Mouse (Mus musculus): ENCODE results near the gene Txlng. TPM values are rescaled to one million over a fixed set of nuclear protein-coding genes. Genes with fewer than 3 reads are reported as not detected.
"Not testable (repeated sequence)": the region's sequence is repeated elsewhere in the genome, so short reads cannot be mapped to it uniquely, and the experiment has no call there.

The Txlng gene
- total and polyA plus RNA-seq, 2 experiments from 2014 or later, result 10.9 to 18.7 TPM

DNA sequence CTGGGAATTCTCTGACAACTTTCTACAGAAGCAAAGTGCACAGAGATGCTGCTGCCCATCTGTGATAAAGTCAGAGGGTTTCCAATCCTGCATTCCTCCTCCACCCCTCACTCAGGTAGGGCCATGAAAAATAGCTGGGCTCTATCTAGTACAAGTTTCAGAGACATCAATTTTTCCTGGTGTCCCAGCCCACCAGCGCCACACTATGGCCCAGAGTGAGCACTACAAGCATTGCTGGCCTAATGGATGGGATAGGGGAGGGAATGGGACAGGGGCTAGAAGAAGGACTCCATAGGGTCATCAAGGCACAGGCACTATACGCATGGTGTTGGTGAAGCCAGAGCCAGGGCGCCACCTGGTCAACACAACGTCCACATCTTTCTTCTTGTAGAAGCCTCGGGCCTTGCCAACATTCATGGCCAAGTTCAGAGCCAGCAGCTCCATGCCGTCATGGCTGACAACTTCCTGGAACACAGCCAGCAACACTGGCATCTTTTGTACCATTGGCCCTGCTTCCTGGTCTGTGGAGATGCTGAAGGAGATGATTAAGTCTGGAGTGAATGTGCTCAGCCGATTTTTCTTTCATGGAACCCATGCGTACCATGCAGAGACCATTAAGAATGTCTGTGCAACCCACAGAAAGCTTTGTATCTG is 15.3 kb upstream of the Txlng start:
- H3K9ac ChIP-seq, result no peak overlapping the region
- DNase-seq (no peak), ATAC-seq (no peak)
- no peak overlapping the region for H3K27ac ChIP-seq (ENCODE audit: low read depth, low read length)
- no peaks in the 10 kb centered on the region for H3K27me3 ChIP-seq (ENCODE audit: insufficient read depth, low read length)
- no peaks in the 10 kb centered on the region for H3K4me1 ChIP-seq (ENCODE audit: insufficient read depth)
- no peaks in the 10 kb centered on the region for H3K9me3 ChIP-seq (ENCODE audit: low read length)
- no peak overlapping the region for H3K4me3 ChIP-seq (ENCODE audit: low read depth, low read length)
- no peaks in the 10 kb centered on the region for H3K36me3 ChIP-seq (ENCODE audit: insufficient read depth)
- no peak overlapping the region for H3K4me2 ChIP-seq (ENCODE audit: low read depth)
- TF ChIP-seq CTCF (IDR thresholded peaks at IDR 0.05; ENCODE audit: low read depth), result no peak
- 59% methylated on average over 8 of the region's 8 CpGs for WGBS

- 30% methylated on average over 3 of the region's 3 CpGs for WGBS
- no peak for TF ChIP-seq CTCF (IDR thresholded peaks at IDR 0.05; ENCODE audit: low read depth)
- Histone ChIP-seq H3K27ac (ENCODE audit: low read depth, low read length) (no peak overlapping the region), H3K9ac (no peak overlapping the region), H3K4me2 (ENCODE audit: low read depth) (no peak overlapping the region), H3K27me3 (ENCODE audit: insufficient read depth, low read length) (no peaks in the 10 kb centered on the region), H3K4me3 (ENCODE audit: low read depth, low read length) (no peak overlapping the region), H3K36me3 (ENCODE audit: insufficient read depth) (no peaks in the 10 kb centered on the region), H3K9me3 (ENCODE audit: low read length) (no peaks in the 10 kb centered on the region), H3K4me1 (ENCODE audit: insufficient read depth) (no peaks in the 10 kb centered on the region)
- no peak for ATAC-seq
- no peak for DNase-seq
Observed at GRCm38 (mm10) chrX:162832101-162832500, 2.8 kb upstream of the Txlng start.

DNA sequence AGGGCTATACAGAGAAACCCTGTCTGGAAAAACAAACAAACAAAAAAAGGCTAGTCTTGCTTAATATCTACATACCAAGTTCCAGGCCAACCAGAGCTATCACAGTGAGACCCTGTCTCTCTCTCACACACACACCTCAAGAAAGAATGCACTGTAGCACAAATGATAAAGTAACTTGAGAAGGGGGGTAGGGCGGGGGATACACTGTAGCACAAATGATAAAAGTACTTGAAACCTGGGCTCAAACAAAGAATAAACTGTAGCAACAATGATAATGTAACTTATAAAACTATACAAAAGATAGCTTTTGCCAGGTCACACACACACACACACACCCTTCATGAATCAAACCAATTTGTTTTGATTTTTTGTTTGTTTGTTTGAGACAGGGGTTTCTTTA is 2.3 kb upstream of the Txlng start:
- WGBS, result 68% methylated on average over 1 of the region's 1 CpGs
- H3K4me1 ChIP-seq (ENCODE audit: insufficient read depth), result no peaks in the 10 kb centered on the region
- H3K27ac ChIP-seq (ENCODE audit: low read depth, low read length), result no peak overlapping the region
- DNase-seq (no peak), ATAC-seq (no peak)
- H3K4me3 ChIP-seq (ENCODE audit: low read depth, low read length), result no peak overlapping the region
- H3K4me2 ChIP-seq (ENCODE audit: low read depth), result no peak overlapping the region
- no peaks in the 10 kb centered on the region for H3K9me3 ChIP-seq (ENCODE audit: low read length)
- no peak overlapping the region for H3K9ac ChIP-seq
- no peaks in the 10 kb centered on the region for H3K27me3 ChIP-seq (ENCODE audit: insufficient read depth, low read length)
- H3K36me3 ChIP-seq (ENCODE audit: insufficient read depth), result no peaks in the 10 kb centered on the region
- no peak for TF ChIP-seq CTCF (IDR thresholded peaks at IDR 0.05; ENCODE audit: low read depth)

DNA sequence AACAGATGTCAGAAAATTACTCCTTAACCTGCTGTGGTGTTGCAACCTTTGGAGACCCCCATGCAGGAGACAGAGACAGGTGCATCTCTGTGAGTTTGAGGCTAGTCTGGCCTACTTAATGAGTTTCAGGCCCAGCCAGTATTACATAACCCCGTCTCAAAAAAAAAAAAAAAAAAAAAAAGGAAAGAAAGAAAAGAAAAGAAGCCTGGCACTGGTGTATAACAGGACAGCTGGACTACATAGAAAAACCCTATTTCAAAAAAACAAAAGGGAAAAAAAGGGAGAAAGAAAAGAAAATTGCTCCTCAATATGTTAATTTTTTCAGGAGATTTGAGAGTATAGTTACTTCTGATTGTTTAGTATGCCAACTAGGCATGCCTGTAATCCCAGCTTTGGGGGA is 1.8 kb upstream of the Txlng start:
- H3K36me3 ChIP-seq (ENCODE audit: insufficient read depth), result no peaks in the 10 kb centered on the region
- H3K4me2 ChIP-seq (ENCODE audit: low read depth), result no peak overlapping the region
- H3K4me3 ChIP-seq (ENCODE audit: low read depth, low read length), result no peak overlapping the region
- TF ChIP-seq CTCF (IDR thresholded peaks at IDR 0.05; ENCODE audit: low read depth), result no peak
- H3K4me1 ChIP-seq (ENCODE audit: insufficient read depth), result no peaks in the 10 kb centered on the region
- no peak overlapping the region for H3K27ac ChIP-seq (ENCODE audit: low read depth, low read length)
- no peak for DNase-seq
- no peaks in the 10 kb centered on the region for H3K9me3 ChIP-seq (ENCODE audit: low read length)
- 17% methylated on average over 1 of the region's 1 CpGs for WGBS
- no peak overlapping the region for H3K9ac ChIP-seq
- no peaks in the 10 kb centered on the region for H3K27me3 ChIP-seq (ENCODE audit: insufficient read depth, low read length)
- ATAC-seq, result no peak

- not testable (repeated sequence) for H3K9me3 ChIP-seq (ENCODE audit: low read length); ATAC-seq; H3K4me2 ChIP-seq (ENCODE audit: low read depth); H3K36me3 ChIP-seq (ENCODE audit: insufficient read depth); H3K9ac ChIP-seq; H3K27ac ChIP-seq (ENCODE audit: low read depth, low read length); H3K27me3 ChIP-seq (ENCODE audit: insufficient read depth, low read length); H3K4me1 ChIP-seq (ENCODE audit: insufficient read depth); H3K4me3 ChIP-seq (ENCODE audit: low read depth, low read length); DNase-seq
- 54% methylated on average over 2 of the region's 2 CpGs for WGBS
Observed at GRCm38 (mm10) chrX:162830313-162830712, 1.1 kb upstream of the Txlng start.

DNA sequence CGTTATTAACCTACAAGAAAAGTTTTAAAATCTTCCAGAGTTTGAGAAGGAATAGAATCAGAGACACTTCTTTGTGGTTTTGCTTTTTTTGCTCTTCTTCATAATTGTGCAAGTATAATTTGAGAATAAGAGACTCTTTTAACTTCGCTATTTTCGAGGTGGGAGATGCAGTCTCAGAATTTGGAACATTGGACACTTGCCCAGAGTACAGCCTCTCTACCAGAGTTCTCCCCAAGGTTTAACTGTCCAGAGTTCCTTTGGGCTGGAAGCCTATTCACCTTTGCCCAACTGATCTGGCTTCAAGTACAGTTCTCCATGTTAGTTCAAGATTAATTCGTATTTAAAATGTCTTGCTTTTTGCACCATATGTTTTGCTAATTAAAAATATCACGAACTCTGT is 487 bp upstream of the Txlng start:
- no peak overlapping the region for H3K9ac ChIP-seq
- no peak overlapping the region for H3K27ac ChIP-seq (ENCODE audit: low read depth, low read length)
- 49% methylated on average over 5 of the region's 5 CpGs for WGBS
- no peaks in the 10 kb centered on the region for H3K9me3 ChIP-seq (ENCODE audit: low read length)
- peak overlapping the region; percentile 53 for H3K4me3 ChIP-seq (ENCODE audit: low read depth, low read length)
- no peak for TF ChIP-seq CTCF (IDR thresholded peaks at IDR 0.05; ENCODE audit: low read depth)
- ATAC-seq (no peak), DNase-seq (no peak)
- no peaks in the 10 kb centered on the region for H3K36me3 ChIP-seq (ENCODE audit: insufficient read depth)
- peak overlapping the region; percentile 38 for H3K4me2 ChIP-seq (ENCODE audit: low read depth)
- H3K27me3 ChIP-seq (ENCODE audit: insufficient read depth, low read length), result no peaks in the 10 kb centered on the region
- no peaks in the 10 kb centered on the region for H3K4me1 ChIP-seq (ENCODE audit: insufficient read depth)

DNA sequence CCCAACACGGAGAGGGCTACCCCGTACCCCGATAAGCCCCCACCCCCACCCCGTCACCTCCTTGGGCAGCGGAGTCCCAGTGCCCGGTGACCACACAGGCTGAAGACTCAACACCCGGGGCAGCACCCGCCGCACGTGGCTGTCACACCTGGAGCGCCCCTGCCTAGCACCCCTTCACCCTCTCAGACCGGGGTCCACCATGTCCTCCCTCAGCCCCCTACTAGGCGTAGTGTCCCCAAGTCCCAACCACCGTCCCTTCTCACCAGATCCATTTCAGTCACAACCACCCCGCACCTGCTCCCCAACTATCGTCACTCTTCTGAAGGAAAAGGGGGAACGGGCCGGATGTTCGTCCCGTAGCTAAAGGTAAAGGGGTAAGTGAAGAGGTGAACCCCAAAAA is 471 bp downstream of the Txlng start:
- H3K4me1 ChIP-seq (ENCODE audit: insufficient read depth), result no peaks in the 10 kb centered on the region
- DNase-seq, result no peak
- peak overlapping the region; percentile 58 for H3K4me2 ChIP-seq (ENCODE audit: low read depth)
- peak; percentile 8 for ATAC-seq
- 23% methylated on average over 18 of the region's 20 CpGs for WGBS
- no peak overlapping the region for H3K27ac ChIP-seq (ENCODE audit: low read depth, low read length)
- TF ChIP-seq CTCF (IDR thresholded peaks at IDR 0.05; ENCODE audit: low read depth), result no peak
- H3K9ac ChIP-seq, result peak overlapping the region; percentile 54
- no peaks in the 10 kb centered on the region for H3K9me3 ChIP-seq (ENCODE audit: low read length)
- H3K27me3 ChIP-seq (ENCODE audit: insufficient read depth, low read length), result no peaks in the 10 kb centered on the region
- H3K4me3 ChIP-seq (ENCODE audit: low read depth, low read length), result peak overlapping the region; percentile 53
- no peaks in the 10 kb centered on the region for H3K36me3 ChIP-seq (ENCODE audit: insufficient read depth)

Data from forebrain, postnatal 0 days (tissue).